Mouse (Mus musculus): ENCODE measurements around the gene Arhgef17.

Arhgef17 gene

GRCm38 (mm10) chr7:100938106-100938505 lies 6.2 kb upstream of the Arhgef17 start:
- DNase-seq: peak in 1 of 2 experiments; percentile 37

- DNase-seq: no peak
Measured at GRCm38 (mm10) chr7:100937481-100937880, 5.6 kb upstream of the Arhgef17 start.

GRCm38 (mm10) chr7:100933520-100933919 lies 1.6 kb upstream of the Arhgef17 start:
- no peak for DNase-seq

- DNase-seq: peak; percentile 51 to 67
Measured at GRCm38 (mm10) chr7:100932481-100933007, 637 bp upstream of the Arhgef17 start.

GRCm38 (mm10) chr7:100931316-100931925 lies 486 bp downstream of the Arhgef17 start:
- peak in 1 of 2 experiments; percentile 15 for DNase-seq

- DNase-seq: peak in 1 of 2 experiments; percentile 16
Measured at GRCm38 (mm10) chr7:100930619-100931315, 1.1 kb downstream of the Arhgef17 start.

- DNase-seq: no peak
Measured at GRCm38 (mm10) chr7:100929639-100930303, 2.1 kb downstream of the Arhgef17 start.

GRCm38 (mm10) chr7:100928456-100928855 lies 3.5 kb downstream of the Arhgef17 start:
- DNase-seq: no peak

GRCm38 (mm10) chr7:100927287-100928000 lies 4.5 kb downstream of the Arhgef17 start:
- no peak for DNase-seq

- DNase-seq: no peak
Measured at GRCm38 (mm10) chr7:100926311-100926923, 5.5 kb downstream of the Arhgef17 start.

GRCm38 (mm10) chr7:100924674-100925445 lies 7.0 kb downstream of the Arhgef17 start:
- DNase-seq: no peak

- no peak for DNase-seq
Measured at GRCm38 (mm10) chr7:100924200-100924599, 7.7 kb downstream of the Arhgef17 start.

- DNase-seq: peak in 1 of 2 experiments; percentile 29
Measured at GRCm38 (mm10) chr7:100922907-100923306, 9.0 kb downstream of the Arhgef17 start.

- no peak for DNase-seq
Measured at GRCm38 (mm10) chr7:100921289-100921688, 10.6 kb downstream of the Arhgef17 start.

- DNase-seq: no peak
Measured at GRCm38 (mm10) chr7:100919809-100920107, 12.1 kb downstream of the Arhgef17 start.

- DNase-seq: no peak
Measured at GRCm38 (mm10) chr7:100919006-100919808, 12.7 kb downstream of the Arhgef17 start.

- DNase-seq: no peak
Measured at GRCm38 (mm10) chr7:100918176-100918575, 13.7 kb downstream of the Arhgef17 start.

- DNase-seq: no peak
Measured at GRCm38 (mm10) chr7:100917751-100918150, 14.2 kb downstream of the Arhgef17 start.

GRCm38 (mm10) chr7:100916526-100916925 lies 15.4 kb downstream of the Arhgef17 start:
- DNase-seq: no peak

- no peak for DNase-seq
Measured at GRCm38 (mm10) chr7:100915204-100915603, 16.7 kb downstream of the Arhgef17 start.

GRCm38 (mm10) chr7:100911791-100912190 lies 20.1 kb downstream of the Arhgef17 start:
- no peak for DNase-seq

All from cerebellum, postnatal 25 days (tissue).